Mouse (Mus musculus): ENCODE results near the gene Tm2d1.

GRCm38 (mm10) chr4:98382716-98383424 lies at the start of gene Tm2d1:
- TF ChIP-seq CTCF (conservative IDR thresholded peaks at IDR 0.05; ENCODE audit: insufficient read depth, insufficient read length, low read depth, low read length) = no peak
- peak; percentile 54 for TF ChIP-seq POLR2A (IDR thresholded peaks at IDR 0.05; ENCODE audit: low read depth, low read length)
